Mouse (Mus musculus) liver, embryonic 14.5 days (tissue): Measurements from ENCODE around the gene 4931414P19Rik. TPM values are rescaled to one million over a fixed set of nuclear protein-coding genes. Genes with fewer than 3 reads are reported as not detected.

ENCODE experiments used
- ATAC-seq: fragments of 200-750 bp; cut with Nextera tagmentation; 2 replicates; pipeline ENCODE4 v1.8.0; 2017; ENCODE audit warnings: moderate number of reproducible peaks, mild to moderate bottlenecking, moderate library complexity; ENCODE audit not compliant: insufficient read depth
- DNase-seq, 3 experiments: peaks; one replicate each; pipeline ENCODE4 v3.0.0-alpha.2; 2012 to 2013; ENCODE audit warnings: low read depth in 3 of 3, low spot score in 3 of 3
- H3K27ac ChIP-seq: fragments of 300-500 bp; sonication (generic); 2 replicates; pipeline ENCODE4 v1.5.1; 2014; ENCODE audit warnings: moderate library complexity, mild to moderate bottlenecking, control low read depth, inconsistent platforms
- H3K27me3 ChIP-seq: fragments of 300-500 bp; sonication (generic); 2 replicates; pipeline ENCODE4 v1.6.1; 2014; ENCODE audit warnings: mild to moderate bottlenecking, low read length, moderate library complexity; ENCODE audit not compliant: control insufficient read depth, insufficient read depth
- H3K36me3 ChIP-seq: fragments of 300-500 bp; sonication (generic); replicated peaks from 2 replicates; pipeline ENCODE4 v1.6.1; 2014; ENCODE audit warnings: low read depth; ENCODE audit not compliant: control insufficient read depth, insufficient read depth
- H3K4me1 ChIP-seq, 2 experiments: fragments of 200-500 bp in 1 of 2; fragments of 300-500 bp in 1 of 2; sonication (generic) in 1 of 2; replicated peaks; 2 replicates each; pipeline ENCODE4 v1.6.1; 2012 to 2014; ENCODE audit warnings: antibody characterized with exemption in 1 of 2, inconsistent platforms in 1 of 2, low read length in 1 of 2; ENCODE audit not compliant: control insufficient read depth in 2 of 2, insufficient read depth in 2 of 2
- H3K4me2 ChIP-seq: fragments of 300-500 bp; sonication (generic); 2 replicates; pipeline ENCODE4 v1.6.1; 2014; ENCODE audit warnings: low read depth, mild to moderate bottlenecking, control low read depth, moderate library complexity
- H3K4me3 ChIP-seq, 2 experiments: fragments of 200-500 bp in 1 of 2; fragments of 300-500 bp in 1 of 2; sonication (generic) in 1 of 2; 2 replicates each; pipeline ENCODE4 v1.5.1; 2012 to 2014; ENCODE audit warnings: low read depth in 2 of 2, low read length in 2 of 2, mild to moderate bottlenecking in 2 of 2, control low read depth in 1 of 2, inconsistent platforms in 1 of 2, moderate library complexity in 1 of 2; ENCODE audit not compliant: insufficient read depth in 1 of 2
- H3K9ac ChIP-seq: fragments of 300-500 bp; sonication (generic); replicated peaks from 2 replicates; pipeline ENCODE4 v1.6.1; 2014; ENCODE audit warnings: mild to moderate bottlenecking, control low read depth, moderate library complexity
- H3K9me3 ChIP-seq: fragments of 300-500 bp; sonication (generic); 2 replicates; pipeline ENCODE4 v1.6.1; 2016; ENCODE audit warnings: low read length, mixed read lengths; ENCODE audit not compliant: control insufficient read depth
- CTCF ChIP-seq: IDR thresholded peaks from 2 replicates; pipeline ENCODE4 v1.5.1; 2016; ENCODE audit warnings: antibody characterized with exemption, low read depth, control low read depth
- EP300 ChIP-seq: IDR thresholded peaks from 2 replicates; pipeline ENCODE4 v1.6.1; 2016; ENCODE audit warnings: antibody characterized with exemption, low read depth
- WGBS: fragments of 180-500 bp; shearing (Covaris S2); extraction: QIAGEN DNeasy Blood & Tissue Kit; methylation state at CpG from one replicate; pipeline ENCODE4 v1.1.7; 2014; ENCODE audit not compliant: insufficient replicate concordance; 5-methylcytosine and 5-hydroxymethylcytosine counted together
- polyA plus RNA-seq, 2 experiments: library from polyadenylated mRNA; depleted of rRNA in 1 of 2; stranded (reverse) in 1 of 2; unstranded in 1 of 2; fragments of >200 nt; fragmentation: Nextera tagmentation in 1 of 2; extraction: Ambion mirVana in 1 of 2; gene quantifications; 2 replicates each; pipeline versions ENCODE4 v1.2.1 to v1.2.3; 2012 to 2014

Gene 4931414P19Rik
- polyA plus RNA-seq, 2 experiments: 1.1 to 4.3 TPM

DNA sequence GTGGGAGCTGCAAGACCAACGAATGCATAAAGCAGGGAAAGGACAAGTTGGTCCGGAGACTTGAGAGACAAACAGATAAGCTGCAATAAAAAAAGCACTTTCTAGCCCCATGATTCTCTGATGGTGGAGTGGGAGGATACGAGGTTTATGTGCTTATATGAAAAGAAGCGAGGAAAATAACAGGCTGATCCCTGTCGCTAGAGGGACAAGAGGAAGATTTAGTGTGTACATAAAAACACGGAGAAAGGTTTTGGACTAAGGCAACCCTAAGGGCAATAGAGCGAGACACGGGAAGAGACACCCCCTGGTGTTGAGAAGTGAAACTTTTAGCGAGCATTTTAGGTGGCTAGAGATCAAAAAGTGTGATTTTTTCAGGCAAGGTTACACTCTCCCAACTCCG, 27.7 kb downstream of the 4931414P19Rik start:
- Histone ChIP-seq H3K4me3 (peak overlapping the region; percentile 58 to 62), H3K27me3 (peaks cover 51% of the 10 kb centered on the region)
- no peak for DNase-seq

GRCm38 (mm10) chr14:54577089-54577982, 28.5 kb downstream of the 4931414P19Rik start, which contains the start of gene Ajuba:
Gene Ajuba, minus strand, starts transcription at chr14:54577558.
- no peak within 1 kb of the TSS for H3K27ac ChIP-seq
- no peak within 1 kb of the TSS; the same call in none of the 2 replicates for H3K9ac ChIP-seq
- DNase-seq: peak in 1 of 3 experiments; percentile 42
- WGBS: under 1% methylated on average over 66 of the region's 66 CpGs
- TF ChIP-seq CTCF (no peak), EP300 (no peak)
- H3K4me3 ChIP-seq: peak within 1 kb of the TSS; percentile 58 to 62
- H3K4me2 ChIP-seq: peak within 1 kb of the TSS; percentile 70
- no peaks in the 10 kb centered on the region for H3K36me3 ChIP-seq
- ATAC-seq: peak; percentile 29; the same call in 1 of the 2 replicates
- peaks cover 51% of the 10 kb centered on the region for H3K27me3 ChIP-seq
- H3K9me3 ChIP-seq: no peaks in the 10 kb centered on the region
- H3K4me1 ChIP-seq: peaks cover 4 to 30% of the 10 kb centered on the region in 2 experiments; a peak in 3 of 4 replicates

More for the DNA sequence above, 27.7 kb downstream of the 4931414P19Rik start:
- Histone ChIP-seq H3K9ac (no peak overlapping the region), H3K9me3 (no peaks in the 10 kb centered on the region), H3K4me2 (peak overlapping the region; percentile 70), H3K4me1 (peaks cover 4 to 32% of the 10 kb centered on the region in 2 experiments; a peak in 3 of 4 replicates), H3K27ac (no peak overlapping the region), H3K36me3 (no peaks in the 10 kb centered on the region)
- ATAC-seq: no peak
- under 1% methylated on average over 10 of the region's 10 CpGs for WGBS
- TF ChIP-seq EP300 (no peak), CTCF (peak; percentile 62)

- no peak for ATAC-seq
- Histone ChIP-seq H3K4me1 (peaks cover 4 to 25% of the 10 kb centered on the region in 2 experiments; a peak in 3 of 4 replicates), H3K4me2 (peak overlapping the region; percentile 70), H3K27me3 (peaks cover 51% of the 10 kb centered on the region), H3K9ac (no peak overlapping the region; the same call in 1 of the 2 replicates), H3K36me3 (no peaks in the 10 kb centered on the region), H3K4me3 (peak overlapping the region; percentile 58 to 62), H3K27ac (no peak overlapping the region), H3K9me3 (no peaks in the 10 kb centered on the region)
- WGBS: 2% methylated on average over 84 of the region's 84 CpGs
- DNase-seq: no peak
- TF ChIP-seq EP300: no peak
- TF ChIP-seq CTCF: no peak
Observed at GRCm38 (mm10) chr14:54576241-54577088, 29.3 kb downstream of the 4931414P19Rik start.

DNA sequence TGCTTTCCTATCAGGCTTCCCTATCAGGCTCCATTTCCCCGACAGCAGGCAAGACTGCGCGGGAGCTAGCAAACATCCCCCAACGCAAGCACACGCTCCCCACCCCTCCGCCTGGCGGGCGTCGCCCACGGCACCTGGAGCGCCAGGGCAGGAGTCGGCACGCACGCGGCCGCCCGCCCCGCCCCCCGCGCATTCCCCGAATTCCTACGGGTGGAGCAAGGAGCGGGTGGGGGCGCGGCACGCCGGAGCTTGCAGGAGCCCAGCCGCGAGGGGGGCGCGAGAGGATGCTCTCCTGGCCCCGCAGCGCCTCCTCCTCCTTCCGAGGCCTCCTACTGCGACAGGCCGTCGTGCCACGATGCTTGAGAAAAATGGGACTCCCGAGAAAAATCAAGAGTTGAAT, 30.2 kb downstream of the 4931414P19Rik start:
- no peaks in the 10 kb centered on the region for H3K9me3 ChIP-seq
- no peaks in the 10 kb centered on the region for H3K36me3 ChIP-seq
- H3K4me3 ChIP-seq: peak overlapping the region; percentile 58 to 62
- peak overlapping the region; percentile 70 for H3K4me2 ChIP-seq
- ATAC-seq: 0 out of 2 replicates have a peak, but pooled peaks have one; percentile 15
- peaks cover 4 to 25% of the 10 kb centered on the region in 2 experiments; a peak in 3 of 4 replicates for H3K4me1 ChIP-seq
- H3K27me3 ChIP-seq: peaks cover 51% of the 10 kb centered on the region
- H3K9ac ChIP-seq: no peak overlapping the region
- WGBS: 2% methylated on average over 39 of the region's 39 CpGs
- no peak overlapping the region for H3K27ac ChIP-seq
- DNase-seq: no peak
- TF ChIP-seq EP300 (no peak), CTCF (no peak)
